Mouse (Mus musculus) lung, postnatal 10 days (tissue): ENCODE data around the gene 2900026A02Rik.
A peak's percentile ranks its signal among the peaks of the same experiment; 100 is the strongest.

Experiments used
- DNase-seq: peaks from one replicate; pipeline ENCODE4 v3.0.0; 2021

2900026A02Rik gene

GRCm38 (mm10) chr5:113210314-113210713, 10.7 kb downstream of the 2900026A02Rik start:
- DNase-seq, result peak; percentile 62

DNA sequence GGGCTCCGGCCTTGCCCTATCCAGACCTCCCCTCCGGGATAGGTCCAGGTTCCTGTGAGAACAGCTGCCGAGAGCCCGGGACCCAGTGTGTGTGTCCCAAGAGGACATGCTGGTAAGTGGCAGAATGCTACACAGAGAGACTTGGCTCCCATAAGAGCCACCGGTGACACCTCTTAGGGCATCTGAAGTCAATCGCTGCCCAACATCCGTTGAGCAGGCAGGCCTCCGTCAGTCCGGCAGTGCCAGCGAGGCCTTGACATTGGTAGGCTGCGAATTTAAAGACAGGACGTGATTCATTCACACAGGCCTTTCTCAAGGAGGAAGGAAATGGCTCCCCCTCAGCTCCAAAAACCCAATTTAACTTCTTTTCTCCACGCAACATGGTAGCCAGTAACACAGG, 11.1 kb downstream of the 2900026A02Rik start:
- peak; percentile 56 for DNase-seq

DNA sequence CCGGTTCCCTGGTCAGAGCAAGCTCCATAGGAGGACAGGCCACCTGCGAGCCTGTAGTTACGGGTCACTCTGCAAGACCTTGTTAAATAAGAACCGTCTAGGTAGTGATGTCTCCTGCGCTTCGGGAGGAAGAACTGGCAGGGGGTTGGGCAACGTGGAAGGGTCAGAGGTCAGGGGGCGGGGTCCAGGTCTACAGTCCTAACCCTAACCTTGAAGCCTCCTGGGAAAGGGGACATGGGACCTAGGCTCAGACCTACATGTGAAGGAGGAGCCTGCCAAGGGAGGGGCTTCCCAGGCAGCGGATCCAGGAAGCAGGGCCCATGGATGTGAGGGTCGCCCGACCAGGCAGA, 11.7 kb downstream of the 2900026A02Rik start:
- peak; percentile 46 for DNase-seq

GRCm38 (mm10) chr5:113208622-113209400, 12.2 kb downstream of the 2900026A02Rik start:
- DNase-seq, result peak; percentile 94

GRCm38 (mm10) chr5:113208048-113208447, 13.0 kb downstream of the 2900026A02Rik start:
- peak; percentile 63 for DNase-seq

DNA sequence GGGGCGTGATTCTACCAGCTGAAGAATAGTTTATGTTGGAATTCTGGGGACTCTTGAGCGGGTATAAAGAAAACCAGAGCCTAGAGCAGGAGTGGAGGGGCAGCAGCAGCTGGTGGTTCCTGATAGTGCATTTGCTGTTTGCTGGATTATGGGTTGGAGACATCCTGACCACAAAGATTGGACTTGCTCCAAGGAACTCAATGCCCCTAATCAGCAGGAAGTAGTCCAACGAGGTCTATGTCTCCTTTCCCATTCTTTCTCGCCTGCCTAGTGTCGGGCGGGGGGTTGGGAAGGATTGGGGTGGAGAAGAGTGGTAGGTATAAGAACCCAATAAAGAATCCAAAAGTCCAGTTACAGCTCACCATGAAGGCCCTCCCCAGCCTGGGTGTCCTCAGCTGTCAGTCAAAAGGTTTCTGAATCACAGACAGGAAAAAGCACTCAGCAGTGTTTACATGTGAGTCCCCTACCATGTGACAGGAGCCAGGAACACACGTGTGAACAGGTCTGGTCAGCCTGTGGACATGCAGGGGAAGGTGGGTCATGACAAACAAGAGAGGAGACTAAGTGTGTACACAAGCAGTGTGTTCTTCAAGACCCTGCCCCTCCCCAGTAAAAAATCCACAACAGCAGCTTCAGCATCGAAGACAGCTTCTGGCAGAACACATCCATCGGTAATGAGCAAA, 14.2 kb downstream of the 2900026A02Rik start:
- peak; percentile 57 for DNase-seq

DNA sequence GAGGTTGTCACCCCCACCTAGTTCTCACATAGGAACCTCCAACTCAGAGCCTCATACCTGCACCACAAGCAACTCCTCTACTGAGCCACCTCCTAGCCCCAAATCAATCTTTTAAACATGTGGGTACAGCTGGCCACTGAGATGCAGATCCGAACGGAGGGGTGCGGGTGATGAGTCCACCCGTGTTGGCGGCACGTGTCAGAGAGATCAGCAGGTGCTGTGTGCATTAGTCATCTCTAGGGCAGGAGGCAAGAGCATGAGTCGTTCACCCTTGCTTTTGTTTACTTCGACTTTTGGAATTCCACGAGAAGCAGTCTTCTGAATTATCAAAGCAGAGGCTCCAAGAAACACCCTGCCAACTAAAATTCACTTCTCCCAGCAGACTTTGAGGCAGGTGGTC, 16.8 kb downstream of the 2900026A02Rik start:
- no peak for DNase-seq

DNA sequence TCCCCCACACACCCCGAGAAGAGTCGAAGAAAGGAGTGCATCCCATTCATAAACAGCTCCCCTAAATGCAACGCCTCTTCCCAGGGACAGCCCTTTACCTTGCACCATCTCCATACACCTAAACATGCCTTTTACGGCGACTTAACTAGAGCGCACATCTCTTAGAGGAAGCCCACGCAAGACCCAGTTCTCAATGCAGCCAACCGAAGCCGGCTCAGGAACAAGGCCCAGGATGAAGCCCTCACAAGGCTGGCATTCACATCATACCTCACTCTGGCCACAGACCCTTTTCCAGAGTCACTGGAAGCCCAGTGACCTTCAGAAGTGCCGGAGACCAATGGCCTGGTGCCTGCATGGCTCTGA, 21.3 kb downstream of the 2900026A02Rik start:
- DNase-seq, result no peak

- no peak for DNase-seq
Observed at GRCm38 (mm10) chr5:113199126-113199771, 21.8 kb downstream of the 2900026A02Rik start.

DNA sequence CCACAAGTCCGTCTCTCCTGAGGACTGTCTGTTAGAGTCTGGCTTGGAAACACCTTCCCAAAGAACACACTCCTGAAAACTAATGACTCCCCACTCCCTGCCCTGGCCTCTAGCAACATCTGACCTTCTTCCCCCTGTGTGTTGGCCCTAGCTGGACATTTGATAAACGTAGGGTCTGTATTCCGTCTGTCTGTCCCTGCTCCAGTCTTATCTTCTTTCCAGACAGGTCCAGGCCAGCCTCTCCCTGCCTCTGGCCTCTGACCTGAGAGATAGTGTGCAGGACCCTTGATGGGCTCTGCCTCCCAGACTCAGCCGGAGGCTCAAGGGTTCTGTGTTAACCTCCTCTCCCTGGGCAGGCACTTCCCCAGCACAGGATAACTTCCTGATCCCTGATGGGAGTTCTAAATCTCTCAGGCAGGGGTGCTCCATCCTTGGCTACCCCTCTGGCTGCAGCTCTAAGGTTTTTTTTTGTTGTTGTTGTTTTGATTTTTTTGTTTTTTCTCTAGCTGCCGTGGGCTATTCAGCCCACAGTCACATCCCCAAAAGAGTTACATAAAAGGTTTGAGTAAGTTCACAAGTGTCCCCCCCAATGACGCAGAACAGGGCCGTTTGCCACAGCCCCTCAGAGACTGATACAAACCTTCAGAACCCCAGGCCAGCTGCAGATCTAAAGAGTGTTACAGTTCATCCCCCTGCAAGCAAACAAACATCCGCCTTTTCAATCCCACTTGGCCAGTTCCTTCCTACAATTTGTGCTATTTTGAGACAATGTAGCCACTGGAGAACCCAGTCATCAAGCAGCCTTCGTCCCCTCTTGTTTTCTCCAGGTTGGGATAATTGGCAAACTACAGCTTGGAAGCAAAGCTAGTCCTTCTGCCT, 23.9 kb downstream of the 2900026A02Rik start:
- peak; percentile 48 for DNase-seq

DNA sequence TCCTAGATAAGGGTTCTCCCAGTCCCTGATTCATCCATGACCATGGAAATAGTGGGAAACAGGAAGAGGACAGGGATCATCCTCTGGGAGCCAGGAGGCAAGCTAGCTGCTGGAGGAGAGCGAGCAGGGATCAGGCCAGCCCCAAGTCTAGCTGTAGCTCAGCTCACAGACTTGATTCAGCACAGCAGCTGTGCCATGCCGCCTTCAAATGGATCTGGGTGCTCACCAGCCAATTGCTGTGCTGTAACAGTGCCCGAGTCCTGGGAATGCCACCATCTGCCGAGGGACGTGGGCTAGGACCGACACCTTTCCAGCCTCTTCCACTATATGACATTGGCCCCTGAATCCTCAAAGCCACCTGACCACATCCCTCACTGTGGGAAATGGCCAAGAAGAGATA, 25.1 kb downstream of the 2900026A02Rik start:
- DNase-seq, result no peak

DNA sequence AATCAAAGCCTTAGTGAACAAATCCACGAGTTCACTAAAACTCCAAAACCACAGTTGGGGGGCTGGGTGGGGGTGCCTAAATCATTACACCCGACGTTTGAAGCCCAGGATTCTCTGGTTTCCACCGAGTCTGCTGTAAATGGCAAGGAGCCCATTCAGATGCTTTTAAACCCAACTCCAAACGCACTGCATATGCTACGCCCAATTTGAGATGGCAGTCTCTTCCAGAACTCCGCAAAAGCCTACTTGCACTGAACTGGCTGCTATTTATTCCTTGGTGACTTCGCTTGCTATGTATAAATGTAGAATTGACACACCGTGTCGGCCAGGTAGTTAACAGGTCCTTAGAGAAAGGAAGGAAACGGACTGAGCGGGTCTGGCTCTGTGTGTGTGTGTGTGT, 25.6 kb downstream of the 2900026A02Rik start:
- DNase-seq, result no peak

- no peak for DNase-seq
Observed at GRCm38 (mm10) chr5:113193762-113194161, 27.3 kb downstream of the 2900026A02Rik start.

DNA sequence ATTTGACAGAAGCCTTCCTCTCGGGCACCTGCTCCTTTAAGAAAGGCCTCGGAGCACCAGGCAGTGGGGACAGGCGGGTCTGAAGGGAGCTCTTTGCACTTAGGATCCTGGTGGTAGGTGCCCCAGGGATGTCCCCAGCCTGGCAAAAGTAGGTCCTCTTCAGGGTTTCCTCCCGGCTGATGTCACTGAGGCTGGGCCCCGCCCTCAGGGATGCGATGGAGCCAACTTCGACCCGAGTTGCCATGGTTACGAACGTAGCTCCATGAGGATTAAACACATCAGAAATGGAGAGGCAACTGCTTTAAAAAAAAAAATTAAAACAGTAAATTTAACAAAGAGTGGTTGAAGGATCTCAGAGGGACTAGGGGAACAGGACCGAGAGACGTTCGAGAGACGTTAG, 29.1 kb downstream of the 2900026A02Rik start:
- DNase-seq, result no peak

- DNase-seq, result peak; percentile 45
Observed at GRCm38 (mm10) chr5:113190558-113190957, 30.5 kb downstream of the 2900026A02Rik start.

DNA sequence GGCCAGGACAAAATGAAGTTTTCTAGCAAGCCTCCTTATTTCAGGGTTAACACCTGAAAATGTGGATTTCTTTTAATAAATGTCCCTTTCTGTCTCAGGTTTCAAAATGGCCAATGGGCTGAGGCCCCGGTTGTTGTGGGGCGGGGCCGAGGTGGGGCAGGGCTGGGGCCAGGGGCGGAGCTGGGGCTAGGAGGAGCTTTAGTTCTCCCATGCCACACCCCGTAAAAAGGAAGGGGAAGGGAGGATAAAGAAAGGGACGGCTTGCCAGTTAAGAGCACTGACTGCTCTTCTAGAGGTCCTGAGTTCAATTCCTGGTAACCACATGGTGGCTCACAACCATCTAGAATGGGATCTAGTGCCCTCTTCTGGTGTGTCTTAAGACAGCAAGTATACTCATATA, 39.6 kb downstream of the 2900026A02Rik start:
- DNase-seq, result peak; percentile 48

GRCm38 (mm10) chr5:113180755-113181154, 40.3 kb downstream of the 2900026A02Rik start:
- no peak for DNase-seq

DNA sequence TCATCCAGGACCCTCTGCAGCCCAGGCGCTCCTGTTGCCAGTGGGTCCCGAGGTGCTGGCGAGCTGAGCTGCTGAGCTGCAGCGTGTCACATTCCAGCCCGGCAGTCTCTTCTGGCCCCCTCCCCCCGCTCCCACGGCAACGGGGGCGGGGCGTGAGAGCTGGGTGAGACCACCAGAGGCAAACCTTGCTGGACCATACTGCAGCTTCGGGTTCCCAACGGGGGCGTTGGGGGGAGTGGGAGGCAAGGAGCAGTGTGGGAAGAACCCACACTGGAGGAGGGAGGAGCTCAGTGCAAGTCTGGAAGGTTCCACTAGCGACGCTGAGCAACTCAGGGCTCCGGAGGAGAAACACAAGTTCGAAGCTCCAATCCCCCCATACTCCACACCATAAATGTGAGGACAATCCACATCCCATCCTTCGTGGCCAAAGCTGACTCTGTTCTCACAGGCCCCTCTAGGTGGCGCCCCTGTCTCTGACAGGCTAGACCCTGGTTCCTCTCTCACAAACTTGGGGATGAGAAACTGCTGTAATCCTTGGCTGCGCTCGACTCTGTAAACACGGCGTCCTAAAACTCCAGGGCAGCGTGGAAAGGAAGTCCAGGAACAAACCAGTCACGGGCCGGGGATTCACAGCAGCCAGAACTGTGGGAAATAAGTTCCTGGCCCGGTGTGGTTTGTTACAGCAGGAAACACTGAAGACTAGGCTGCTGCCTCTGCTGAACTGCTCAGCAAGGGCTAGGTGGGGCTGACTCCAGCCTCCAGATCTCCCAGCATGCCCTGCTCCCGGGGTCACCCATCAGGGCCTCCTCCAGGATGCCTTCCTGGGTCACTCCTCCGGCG, 41.0 kb downstream of the 2900026A02Rik start:
- DNase-seq, result peak; percentile 96

- no peak for DNase-seq
Observed at GRCm38 (mm10) chr5:113179451-113179842, 41.6 kb downstream of the 2900026A02Rik start.

DNA sequence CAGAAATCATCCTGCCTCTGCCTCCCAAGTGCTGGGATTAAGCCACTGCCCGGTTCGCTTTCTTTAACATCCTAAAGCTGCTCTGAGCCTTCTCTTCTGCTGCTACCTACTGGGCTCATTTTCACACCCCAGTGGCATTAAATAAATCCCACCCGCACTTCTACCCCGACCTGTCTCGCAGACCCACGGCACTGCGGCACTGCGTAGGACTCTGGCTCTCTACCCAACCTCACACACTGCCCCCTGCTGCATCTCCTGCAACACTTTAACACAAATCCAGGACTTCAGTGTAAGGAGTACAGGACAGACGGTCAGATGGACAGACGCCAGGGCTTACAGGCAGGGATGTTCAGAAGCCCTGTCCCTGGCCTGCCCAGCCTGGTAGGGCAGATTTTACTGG, 45.1 kb downstream of the 2900026A02Rik start:
- no peak for DNase-seq

- DNase-seq, result peak; percentile 60
Observed at GRCm38 (mm10) chr5:113174916-113175692, 45.9 kb downstream of the 2900026A02Rik start.
